Mouse (Mus musculus) lung, embryonic 14.5 days (tissue): ENCODE results near the gene Pex11a. TPM values are rescaled to one million over a fixed set of nuclear protein-coding genes. Genes with fewer than 3 reads are reported as not detected.

Experiments
- ATAC-seq: fragments of 200-750 bp; cut with Nextera tagmentation; 2 replicates; pipeline ENCODE4 v1.8.0; 2017; ENCODE audit warnings: mild to moderate bottlenecking, moderate TSS enrichment, moderate library complexity; ENCODE audit not compliant: insufficient read depth
- DNase-seq: peaks from one replicate; pipeline ENCODE4 v3.0.0-alpha.2; 2015
- H3K27ac ChIP-seq: fragments of 300-500 bp; sonication (generic); 2 replicates; pipeline ENCODE4 v1.5.1; 2014; ENCODE audit warnings: low read depth, mild to moderate bottlenecking, moderate library complexity
- H3K27me3 ChIP-seq: fragments of 300-500 bp; sonication (generic); 2 replicates; pipeline ENCODE4 v1.6.1; 2014; ENCODE audit warnings: low read length, control low read depth; ENCODE audit not compliant: insufficient read depth
- H3K36me3 ChIP-seq: fragments of 300-500 bp; sonication (generic); 2 replicates; pipeline ENCODE4 v1.6.1; 2014; ENCODE audit warnings: control low read depth; ENCODE audit not compliant: insufficient read depth
- H3K4me1 ChIP-seq: fragments of 300-500 bp; sonication (generic); 2 replicates; pipeline ENCODE4 v1.6.1; 2014; ENCODE audit warnings: antibody characterized with exemption, control low read depth; ENCODE audit not compliant: insufficient read depth
- H3K4me2 ChIP-seq: fragments of 300-500 bp; sonication (generic); 2 replicates; pipeline ENCODE4 v1.6.1; 2014; ENCODE audit warnings: mild to moderate bottlenecking
- H3K4me3 ChIP-seq: fragments of 300-500 bp; sonication (generic); 2 replicates; pipeline ENCODE4 v1.5.1; 2014; ENCODE audit warnings: low read depth, low read length
- H3K9ac ChIP-seq: fragments of 300-500 bp; sonication (generic); 2 replicates; pipeline ENCODE4 v1.6.1; 2014
- H3K9me3 ChIP-seq: fragments of 300-500 bp; sonication (generic); 2 replicates; pipeline ENCODE4 v1.6.1; 2016; ENCODE audit warnings: low read depth, low read length, control low read depth
- CTCF ChIP-seq: IDR thresholded peaks from 2 replicates; pipeline ENCODE4 v1.5.1; 2016; ENCODE audit warnings: antibody characterized with exemption, low read depth
- WGBS: fragments of 180-500 bp; shearing (Covaris S2); extraction: QIAGEN DNeasy Blood & Tissue Kit; methylation state at CpG from one replicate; pipeline ENCODE4 v1.1.7; 2014; 5-methylcytosine and 5-hydroxymethylcytosine counted together
- polyA plus RNA-seq: library from polyadenylated mRNA; unstranded; fragments of >200 nt; fragmentation: Nextera tagmentation; extraction: Ambion mirVana; gene quantifications from 2 replicates; pipeline ENCODE4 v1.2.1, GENCODE M21; 2014

The Pex11a gene
- polyA plus RNA-seq, 1 experiment from 2014 or later: 12.0 TPM

GRCm38 (mm10) chr7:79727091-79727490, 15.8 kb downstream of the Pex11a start:
- ATAC-seq (no peak), DNase-seq (peak; percentile 76)
- no peak overlapping the region for H3K4me3 ChIP-seq
- no peak overlapping the region for H3K4me2 ChIP-seq
- 3% methylated on average over 2 of the region's 2 CpGs for WGBS
- H3K9ac ChIP-seq: no peak overlapping the region
- no peak overlapping the region for H3K27ac ChIP-seq
- no peaks in the 10 kb centered on the region for H3K9me3 ChIP-seq
- peak; percentile 87 for TF ChIP-seq CTCF
- H3K27me3 ChIP-seq: peaks cover 8% of the 10 kb centered on the region
- H3K36me3 ChIP-seq: no peaks in the 10 kb centered on the region
- H3K4me1 ChIP-seq: no peaks in the 10 kb centered on the region

DNA sequence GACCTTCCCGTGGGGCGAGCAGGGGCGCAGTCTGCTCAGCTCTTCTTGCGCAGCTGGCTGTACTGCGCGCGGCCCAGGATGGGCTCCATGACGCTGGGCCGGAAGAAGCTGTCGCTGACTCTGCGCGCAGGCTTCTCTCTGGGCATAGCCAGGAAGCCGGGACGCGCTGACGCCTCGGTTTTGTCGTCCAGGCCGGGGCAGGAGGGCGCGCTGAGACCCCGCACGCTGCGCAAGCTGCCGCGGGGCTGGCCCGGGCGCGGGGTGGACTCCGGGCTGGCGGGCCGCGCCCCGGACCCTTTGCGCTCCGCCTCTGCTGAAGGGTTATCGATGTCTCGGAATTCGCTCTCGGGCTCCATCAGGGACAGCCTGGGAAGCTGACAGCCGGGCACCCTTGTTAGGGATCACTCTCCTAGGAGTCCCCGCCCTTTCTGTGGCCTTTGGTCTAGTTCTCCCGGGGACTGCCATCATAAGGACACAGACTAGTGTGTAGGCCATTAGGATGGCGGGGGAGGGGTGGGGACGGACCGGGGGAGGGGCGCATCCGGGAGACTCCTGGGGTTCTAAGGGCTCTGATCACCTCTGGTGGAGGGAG, 21.4 kb downstream of the Pex11a start:
- no peaks in the 10 kb centered on the region for H3K4me1 ChIP-seq

DNA sequence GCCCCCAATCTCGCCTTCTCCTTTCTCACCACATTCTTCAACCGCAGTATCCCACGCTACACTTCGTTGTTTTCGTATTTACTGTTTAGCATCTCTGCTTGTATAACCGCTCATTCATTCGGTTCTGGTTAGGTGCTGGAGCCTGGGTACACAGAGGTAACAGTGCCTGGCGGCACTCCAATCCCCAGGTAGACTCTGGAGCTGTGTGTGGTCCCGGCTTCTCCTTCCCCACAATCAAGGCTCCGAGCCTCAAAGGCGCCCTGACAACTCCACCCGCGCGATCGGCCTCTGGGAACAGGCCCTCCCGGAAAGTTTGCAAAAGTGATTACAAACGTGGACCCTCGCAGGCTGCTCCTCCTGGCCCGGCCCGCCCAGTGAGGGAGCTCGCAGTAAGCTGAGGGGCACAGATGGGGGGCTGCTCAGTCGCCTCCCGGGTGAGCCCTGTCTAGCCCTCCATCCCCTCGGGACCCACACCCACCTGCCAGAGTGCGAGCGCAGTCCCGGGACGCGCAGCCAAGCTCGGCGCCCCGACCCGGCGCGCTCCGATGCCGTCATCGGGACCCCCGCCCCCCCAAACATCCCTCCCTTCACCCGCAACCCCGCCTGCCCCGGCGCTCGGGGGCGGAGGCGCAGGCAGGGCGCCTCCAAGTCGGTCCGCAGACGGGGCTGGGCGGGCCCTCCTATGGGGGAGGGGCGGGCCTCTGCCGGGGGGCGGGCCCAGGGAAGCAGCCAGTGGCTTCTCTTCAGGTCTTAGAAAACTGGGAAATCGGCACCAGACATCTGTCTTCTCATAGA, 27.5 kb downstream of the Pex11a start, which contains the start of gene Kif7:
TSS of gene Kif7 (minus strand) at position 534 of the 795 bp plus-strand sequence.
- WGBS: under 1% methylated on average over 43 of the region's 55 CpGs
- H3K27ac ChIP-seq: no peak within 1 kb of the TSS

More for the DNA sequence above, 21.4 kb downstream of the Pex11a start:
- TF ChIP-seq CTCF: no peak
- H3K4me2 ChIP-seq: peak overlapping the region; percentile 89
- ATAC-seq: peak; percentile 89
- peak overlapping the region; percentile 50; the same call in 1 of the 2 replicates for H3K27ac ChIP-seq
- peak overlapping the region; percentile 69 for H3K9ac ChIP-seq
- peak; percentile 85 for DNase-seq
- no peaks in the 10 kb centered on the region for H3K9me3 ChIP-seq
- no peaks in the 10 kb centered on the region for H3K36me3 ChIP-seq
- H3K4me3 ChIP-seq: peak overlapping the region; percentile 59
- WGBS: under 1% methylated on average over 48 of the region's 48 CpGs
- peaks cover 8% of the 10 kb centered on the region; the same call in 1 of the 2 replicates for H3K27me3 ChIP-seq

DNA sequence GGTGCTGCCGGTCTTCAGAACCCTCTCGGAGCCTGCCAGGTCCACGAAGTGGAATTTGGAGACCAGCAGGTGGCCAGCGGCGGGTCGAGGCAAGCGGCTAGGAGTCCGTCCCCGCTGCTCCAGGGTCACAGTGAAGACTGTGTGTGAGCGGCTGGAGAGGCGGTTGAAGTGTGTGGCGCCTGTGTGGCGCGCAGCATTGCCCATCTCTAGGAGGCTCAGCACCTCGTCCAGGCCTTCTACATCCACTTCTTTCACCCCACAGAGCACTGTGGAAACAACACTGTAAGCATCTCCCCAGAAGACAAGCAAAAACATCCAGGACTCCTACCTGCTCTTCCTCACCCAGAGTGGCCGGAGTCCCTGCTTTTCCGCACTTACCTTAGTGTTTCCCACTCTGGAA, 32.1 kb downstream of the Pex11a start:
- no peak for ATAC-seq
- peaks cover 32% of the 10 kb centered on the region for H3K36me3 ChIP-seq
- no peak overlapping the region for H3K27ac ChIP-seq
- peak overlapping the region; percentile 36; the same call in 1 of the 2 replicates for H3K4me3 ChIP-seq
- 46% methylated on average over 17 of the region's 17 CpGs for WGBS
- no peak for DNase-seq
- H3K4me1 ChIP-seq: no peaks in the 10 kb centered on the region
- TF ChIP-seq CTCF: no peak
- no peaks in the 10 kb centered on the region for H3K9me3 ChIP-seq
- peak overlapping the region; percentile 70; the same call in 1 of the 2 replicates for H3K4me2 ChIP-seq
- peaks cover 12% of the 10 kb centered on the region; the same call in 1 of the 2 replicates for H3K27me3 ChIP-seq
- H3K9ac ChIP-seq: no peak overlapping the region

More for the DNA sequence above, 27.5 kb downstream of the Pex11a start, which contains the start of gene Kif7:
- Histone ChIP-seq H3K4me2 (peak within 1 kb of the TSS; percentile 79), H3K4me3 (peak within 1 kb of the TSS; percentile 85), H3K9me3 (no peaks in the 10 kb centered on the region), H3K9ac (peak within 1 kb of the TSS; percentile 71), H3K36me3 (peaks cover 4% of the 10 kb centered on the region; the same call in 1 of the 2 replicates), H3K27me3 (peaks cover 12% of the 10 kb centered on the region; the same call in 1 of the 2 replicates), H3K4me1 (no peaks in the 10 kb centered on the region)
- TF ChIP-seq CTCF: no peak
- ATAC-seq: peak; percentile 94
- peak; percentile 92 for DNase-seq

GRCm38 (mm10) chr7:79710130-79710607, 32.8 kb downstream of the Pex11a start:
- H3K27me3 ChIP-seq: peaks cover 12% of the 10 kb centered on the region; the same call in 1 of the 2 replicates
- no peaks in the 10 kb centered on the region for H3K9me3 ChIP-seq
- ATAC-seq: peak; percentile 76; the same call in 1 of the 2 replicates
- no peak overlapping the region for H3K27ac ChIP-seq
- H3K36me3 ChIP-seq: peaks cover 32% of the 10 kb centered on the region
- H3K4me1 ChIP-seq: no peaks in the 10 kb centered on the region
- H3K9ac ChIP-seq: peak overlapping the region; percentile 34; the same call in 1 of the 2 replicates
- H3K4me2 ChIP-seq: peak overlapping the region; percentile 70
- 0 out of 2 replicates have a peak, but pooled peaks have one; percentile 13 for TF ChIP-seq CTCF
- peak; percentile 83 for DNase-seq
- H3K4me3 ChIP-seq: peak overlapping the region; percentile 36
- WGBS: 3% methylated on average over 43 of the region's 55 CpGs

GRCm38 (mm10) chr7:79705210-79705609, 37.7 kb downstream of the Pex11a start:
- ATAC-seq (no peak), DNase-seq (no peak)
- TF ChIP-seq CTCF: no peak
- Histone ChIP-seq H3K27ac (no peak overlapping the region), H3K36me3 (peaks cover 72% of the 10 kb centered on the region), H3K4me2 (no peak overlapping the region), H3K4me3 (no peak overlapping the region), H3K27me3 (no peaks in the 10 kb centered on the region), H3K4me1 (no peaks in the 10 kb centered on the region), H3K9me3 (no peaks in the 10 kb centered on the region), H3K9ac (no peak overlapping the region)
- WGBS: 78% methylated on average over 5 of the region's 5 CpGs
